Mouse (Mus musculus) liver, embryonic 11.5 days (tissue): ENCODE measurements around the gene C4bp. TPM values are rescaled to one million over a fixed set of nuclear protein-coding genes. Genes with fewer than 3 reads are reported as not detected.

Source experiments
- ATAC-seq: fragments of 200-750 bp; cut with Nextera tagmentation; replicated peaks from 2 replicates; pipeline ENCODE4 v1.8.0; 2017; ENCODE audit warnings: moderate number of reproducible peaks, mild to moderate bottlenecking, moderate TSS enrichment, moderate library complexity; ENCODE audit not compliant: low FRiP score
- DNase-seq: peaks from one replicate; pipeline ENCODE4 v3.0.0-alpha.2; 2017; ENCODE audit warnings: low spot score
- H3K27ac ChIP-seq: fragments of 300-500 bp; sonication (generic); 2 replicates; pipeline ENCODE4 v1.5.1; 2014; ENCODE audit warnings: mild to moderate bottlenecking, low read depth, low read length, control low read depth
- H3K27me3 ChIP-seq: fragments of 300-500 bp; sonication (generic); replicated peaks from 2 replicates; pipeline ENCODE4 v1.6.1; 2014; ENCODE audit warnings: low read length, mixed read lengths; ENCODE audit not compliant: control insufficient read depth, insufficient read depth
- H3K36me3 ChIP-seq: fragments of 300-500 bp; sonication (generic); 2 replicates; pipeline ENCODE4 v1.6.1; 2014; ENCODE audit warnings: mild to moderate bottlenecking, low read length, moderate library complexity, mixed read lengths; ENCODE audit not compliant: control insufficient read depth, insufficient read depth
- H3K4me1 ChIP-seq: fragments of 300-500 bp; sonication (generic); replicated peaks from 2 replicates; pipeline ENCODE4 v1.6.1; 2014; ENCODE audit warnings: low read length, mixed read lengths; ENCODE audit not compliant: control insufficient read depth, insufficient read depth
- H3K4me2 ChIP-seq: fragments of 300-500 bp; sonication (generic); 2 replicates; pipeline ENCODE4 v1.6.1; 2014; ENCODE audit warnings: mild to moderate bottlenecking, control low read depth, moderate library complexity
- H3K4me3 ChIP-seq: fragments of 300-500 bp; sonication (generic); 2 replicates; pipeline ENCODE4 v1.5.1; 2014; ENCODE audit warnings: low read depth, low read length, control low read depth
- H3K9ac ChIP-seq: fragments of 300-500 bp; sonication (generic); 2 replicates; pipeline ENCODE4 v1.6.1; 2014; ENCODE audit warnings: low read depth, low read length, control low read depth
- H3K9me3 ChIP-seq: fragments of 300-500 bp; sonication (generic); 2 replicates; pipeline ENCODE4 v1.6.1; 2016; ENCODE audit warnings: low read length, inconsistent platforms, mixed read lengths; ENCODE audit not compliant: control insufficient read depth
- WGBS: fragments of 180-500 bp; shearing (Covaris S2); extraction: QIAGEN DNeasy Blood & Tissue Kit; methylation state at CpG from one replicate; pipeline ENCODE4 v1.1.7; 2014; 5-methylcytosine and 5-hydroxymethylcytosine counted together
- polyA plus RNA-seq: library from polyadenylated mRNA; unstranded; fragments of >200 nt; fragmentation: Nextera tagmentation; extraction: Ambion mirVana; gene quantifications from 2 replicates; pipeline ENCODE4 v1.2.1, GENCODE M21; 2014

The C4bp gene
- polyA plus RNA-seq, 1 experiment from 2014 or later, result 0.47 TPM

- Histone ChIP-seq H3K4me3 (no peak overlapping the region), H3K27me3 (no peaks in the 10 kb centered on the region), H3K4me2 (no peak overlapping the region), H3K36me3 (no peaks in the 10 kb centered on the region), H3K9me3 (no peaks in the 10 kb centered on the region), H3K4me1 (no peaks in the 10 kb centered on the region), H3K27ac (no peak overlapping the region), H3K9ac (no peak overlapping the region)
- DNase-seq (no peak), ATAC-seq (no peak)
- WGBS, result 85% methylated on average over 2 of the region's 2 CpGs
These were observed 65.1 kb downstream of the C4bp start for GRCm38 (mm10) chr1:130596291-130596690.

GRCm38 (mm10) chr1:130588659-130589058 lies 72.8 kb downstream of the C4bp start:
- 80% methylated on average over 9 of the region's 9 CpGs for WGBS
- H3K4me1 ChIP-seq, result no peaks in the 10 kb centered on the region

More at GRCm38 (mm10) chr1:130588659-130589058, 72.8 kb downstream of the C4bp start:
- Histone ChIP-seq H3K9ac (no peak overlapping the region), H3K36me3 (no peaks in the 10 kb centered on the region), H3K9me3 (no peaks in the 10 kb centered on the region), H3K27ac (no peak overlapping the region), H3K4me2 (no peak overlapping the region), H3K27me3 (no peaks in the 10 kb centered on the region), H3K4me3 (no peak overlapping the region)
- DNase-seq (no peak), ATAC-seq (no peak)

Other genes starting within 250 kb of the C4bp start
- not detected in 2 replicates for gene Cd55b, start 238.6 kb downstream of the C4bp start, polyA plus RNA-seq
- 30.1 and 31.9 TPM in 2 replicates for gene Cd55, start 198.9 kb downstream of the C4bp start, polyA plus RNA-seq
- not detected in 2 replicates for gene Zp3r, start 32.0 kb downstream of the C4bp start, polyA plus RNA-seq
- gene Gm29427, start 54.2 kb upstream of the C4bp start, polyA plus RNA-seq, result not detected in 2 replicates
- 26.5 and 26.6 TPM in 2 replicates for gene Yod1, start 55.7 kb upstream of the C4bp start, polyA plus RNA-seq
- gene Pfkfb2, start 67.6 kb upstream of the C4bp start, polyA plus RNA-seq, result 4.9 and 6.1 TPM in 2 replicates
- 7.1 and 7.9 TPM in 2 replicates for gene AA986860, start 70.3 kb upstream of the C4bp start, polyA plus RNA-seq
- not detected in 2 replicates for gene Fcamr, start 139.3 kb upstream of the C4bp start, polyA plus RNA-seq
- 0.12 and 0.25 TPM in 2 replicates for gene Pigr, start 165.1 kb upstream of the C4bp start, polyA plus RNA-seq
- not detected in 2 replicates for gene Fcmr, start 204.0 kb upstream of the C4bp start, polyA plus RNA-seq
- not detected in 2 replicates for gene Il24, start 225.8 kb upstream of the C4bp start, polyA plus RNA-seq
- gene Il20, start 249.8 kb upstream of the C4bp start, polyA plus RNA-seq, result not detected in 2 replicates